Mouse (Mus musculus) embryonic fibroblast, embryonic 13.5 days (primary cell): ENCODE results near the gene Tesk2.

Experiments
- CTCF ChIP-seq: IDR thresholded peaks from 2 replicates; pipeline ENCODE4 v1.5.1; 2011; ENCODE audit warnings: mild to moderate bottlenecking, control low read depth, low read length, moderate library complexity, borderline replicate concordance; ENCODE audit not compliant: insufficient read depth
- POLR2A ChIP-seq: IDR thresholded peaks from 2 replicates; pipeline ENCODE4 v1.6.1; 2011; ENCODE audit warnings: low read depth, mild to moderate bottlenecking, control low read depth, low read length, moderate library complexity

DNA sequence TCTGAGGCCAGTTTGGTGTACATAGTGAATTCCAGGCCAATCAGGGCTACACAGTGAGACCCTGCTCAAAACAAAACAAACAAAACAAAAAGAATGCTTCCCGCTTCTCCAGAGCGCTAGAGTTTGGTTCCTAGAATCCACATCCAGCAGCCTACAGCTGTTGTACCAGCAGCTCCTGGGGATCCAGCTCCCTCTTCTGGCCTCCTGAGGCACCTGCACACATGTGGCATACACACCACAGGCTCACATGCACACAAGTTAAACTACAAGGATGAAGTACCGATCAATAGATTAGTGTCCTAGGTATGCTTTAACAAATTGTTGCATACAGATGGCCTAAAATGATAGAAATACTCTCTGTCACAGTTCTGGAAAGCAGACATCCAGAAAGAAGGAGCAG lies 123.6 kb downstream of the Tesk2 start:
- TF ChIP-seq POLR2A (no peak), CTCF (no peak)
